Mouse (Mus musculus): Measurements from ENCODE around the gene Brwd3.

DNA sequence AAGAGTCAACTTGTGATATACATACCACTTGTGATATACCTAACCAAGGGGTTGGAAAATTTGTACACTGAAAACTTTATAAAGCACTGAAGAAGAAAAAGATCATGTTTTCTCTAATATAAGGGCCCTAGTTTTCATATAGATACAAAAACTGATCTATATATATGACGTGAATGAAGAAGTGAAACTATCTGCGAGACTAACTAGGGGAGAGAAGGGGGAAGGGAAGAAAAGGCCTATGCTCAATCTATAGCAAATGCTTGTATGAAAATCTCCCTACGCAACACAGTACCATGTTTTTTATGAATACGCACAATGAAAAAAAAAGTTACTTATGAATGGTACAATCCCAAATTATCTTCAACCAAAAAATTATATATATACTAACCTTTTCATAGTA lies 50.4 kb downstream of the Brwd3 start:
- TF ChIP-seq CTCF (IDR thresholded peaks at IDR 0.05; ENCODE audit: extremely low read depth, insufficient read depth, insufficient read length, insufficient replicate concordance) (no peak), POLR2A (IDR thresholded peaks at IDR 0.05; ENCODE audit: low read depth, low read length) (no peak)

Data from spleen, adult 2 months (tissue).